Mouse (Mus musculus): ENCODE measurements around the gene Usp24. TPM values are rescaled to one million over a fixed set of nuclear protein-coding genes. Genes with fewer than 3 reads are reported as not detected.

The Usp24 gene
- polyA plus RNA-seq, 1 experiment from 2014 or later: 9.1 TPM

DNA sequence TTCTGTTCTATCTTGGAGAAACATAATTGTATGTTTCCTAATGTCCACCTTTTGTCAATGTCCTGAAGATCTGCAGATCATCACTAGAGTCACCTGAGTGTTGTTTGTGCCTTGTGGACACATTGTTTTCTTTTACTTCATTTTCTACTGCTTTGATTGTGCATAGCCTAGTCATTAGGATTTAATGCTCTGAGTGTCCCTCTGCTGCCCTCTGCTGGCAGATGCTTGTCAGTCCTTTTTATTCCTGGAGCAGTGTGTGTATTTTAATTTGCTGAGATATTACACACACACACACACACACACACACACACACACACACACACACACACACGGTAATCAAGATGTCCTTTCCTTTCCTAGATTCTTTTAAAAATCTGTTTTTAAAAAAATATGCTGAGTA is 59.8 kb downstream of the Usp24 start:
- no peak overlapping the region for H3K9ac ChIP-seq
- no peak for ATAC-seq (ENCODE audit: insufficient number of reproducible peaks, insufficient read depth, low FRiP score, low TSS enrichment, low read depth)
- no peak overlapping the region for H3K4me2 ChIP-seq
- H3K36me3 ChIP-seq: peaks cover 65% of the 10 kb centered on the region
- H3K4me3 ChIP-seq: no peak overlapping the region
- 54% methylated on average over 1 of the region's 1 CpGs for WGBS
- H3K4me1 ChIP-seq: no peaks in the 10 kb centered on the region
- no peaks in the 10 kb centered on the region for H3K27me3 ChIP-seq
- no peaks in the 10 kb centered on the region for H3K9me3 ChIP-seq
- no peak overlapping the region for H3K27ac ChIP-seq

DNA sequence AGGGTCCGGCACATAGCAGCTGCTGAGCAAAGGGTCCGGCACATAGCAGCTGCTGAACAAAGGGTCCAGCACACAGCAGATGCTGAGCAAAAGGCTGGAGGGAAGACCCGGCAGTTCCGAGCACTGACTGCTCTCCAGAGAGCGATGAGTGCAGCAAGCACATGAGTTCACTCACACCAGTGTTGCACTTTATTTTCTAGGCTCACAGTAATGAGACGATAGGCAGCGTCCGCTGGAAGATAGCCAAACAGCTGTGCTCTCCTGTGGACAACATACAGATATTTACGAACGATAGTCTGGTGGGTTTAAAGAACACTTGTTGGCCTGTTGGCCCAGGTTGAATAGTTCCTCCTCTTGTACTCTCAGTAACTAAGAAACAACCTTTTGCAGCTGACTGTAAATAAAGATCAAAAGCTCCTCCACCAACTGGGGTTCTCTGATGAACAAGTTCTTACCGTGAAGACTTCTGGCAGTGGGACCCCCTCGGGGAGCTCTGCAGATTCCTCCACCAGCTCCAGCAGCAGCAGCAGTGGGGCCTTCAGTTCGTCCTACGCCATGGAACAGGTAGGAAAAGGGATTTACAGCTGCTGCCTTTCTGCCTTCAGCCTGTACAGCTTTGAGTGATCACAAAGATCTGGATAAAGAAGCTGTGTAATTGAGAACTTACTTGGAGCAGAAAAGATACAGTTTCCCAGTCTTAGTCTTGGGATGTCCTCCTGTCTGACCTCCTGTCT is 63.0 kb downstream of the Usp24 start:
- Histone ChIP-seq H3K9me3 (no peaks in the 10 kb centered on the region), H3K9ac (no peak overlapping the region), H3K36me3 (peaks cover 64% of the 10 kb centered on the region), H3K27ac (no peak overlapping the region), H3K4me1 (no peaks in the 10 kb centered on the region), H3K4me2 (no peak overlapping the region), H3K27me3 (no peaks in the 10 kb centered on the region), H3K4me3 (no peak overlapping the region)
- no peak for ATAC-seq (ENCODE audit: insufficient number of reproducible peaks, insufficient read depth, low FRiP score, low TSS enrichment, low read depth)
- 72% methylated on average over 14 of the region's 14 CpGs for WGBS

DNA sequence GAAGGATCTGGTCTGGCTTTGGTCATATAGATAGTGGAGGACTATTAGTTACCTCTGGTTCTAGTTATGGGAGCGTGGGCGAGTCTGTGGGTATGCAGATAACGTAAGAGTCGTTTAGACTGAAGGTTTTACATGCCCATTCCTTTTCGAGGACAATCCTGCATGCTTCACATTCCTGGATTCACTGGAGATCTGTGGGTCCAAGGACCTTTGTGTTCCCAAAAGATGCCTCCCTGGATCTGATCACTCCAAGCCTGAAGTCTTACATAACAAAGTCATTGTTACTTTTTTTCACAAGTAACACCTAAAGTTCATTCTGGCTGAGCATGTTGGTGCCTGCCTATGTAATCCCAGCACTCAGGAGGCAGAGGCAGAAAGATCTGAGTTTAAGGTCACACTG is 65.1 kb downstream of the Usp24 start:
- peaks cover 74% of the 10 kb centered on the region for H3K36me3 ChIP-seq
- no peak overlapping the region for H3K4me2 ChIP-seq
- H3K9me3 ChIP-seq: no peaks in the 10 kb centered on the region
- WGBS: 81% methylated on average over 5 of the region's 5 CpGs
- no peaks in the 10 kb centered on the region for H3K4me1 ChIP-seq
- ATAC-seq (ENCODE audit: insufficient number of reproducible peaks, insufficient read depth, low FRiP score, low TSS enrichment, low read depth): no peak
- no peak overlapping the region for H3K4me3 ChIP-seq
- H3K27ac ChIP-seq: no peak overlapping the region
- H3K27me3 ChIP-seq: no peaks in the 10 kb centered on the region
- no peak overlapping the region for H3K9ac ChIP-seq

DNA sequence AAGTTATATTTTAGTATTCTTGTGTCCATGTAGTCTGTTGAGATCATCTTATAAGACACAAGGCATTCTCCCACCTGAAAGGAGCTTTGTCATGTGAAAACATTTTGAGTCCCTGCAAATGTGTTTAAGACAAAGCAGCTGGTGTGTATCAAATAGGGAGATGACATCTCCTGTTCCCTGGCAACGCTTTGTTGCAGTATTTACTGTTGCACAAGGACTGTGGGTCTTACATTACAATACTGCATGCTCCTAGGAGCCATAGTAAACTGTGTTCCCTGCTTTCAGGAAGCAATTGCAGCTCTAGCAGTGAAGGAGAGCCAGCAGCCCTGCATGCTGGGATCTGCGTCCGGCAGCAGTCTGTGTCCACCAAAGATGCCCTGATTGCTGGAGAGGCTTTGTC is 73.9 kb downstream of the Usp24 start:
- Histone ChIP-seq H3K4me3 (no peak overlapping the region), H3K9ac (no peak overlapping the region), H3K27me3 (no peaks in the 10 kb centered on the region), H3K4me1 (no peaks in the 10 kb centered on the region), H3K36me3 (peaks cover 71% of the 10 kb centered on the region), H3K27ac (no peak overlapping the region), H3K4me2 (no peak overlapping the region), H3K9me3 (no peaks in the 10 kb centered on the region)
- ATAC-seq (ENCODE audit: insufficient number of reproducible peaks, insufficient read depth, low FRiP score, low TSS enrichment, low read depth): no peak
- WGBS: 84% methylated on average over 3 of the region's 3 CpGs

DNA sequence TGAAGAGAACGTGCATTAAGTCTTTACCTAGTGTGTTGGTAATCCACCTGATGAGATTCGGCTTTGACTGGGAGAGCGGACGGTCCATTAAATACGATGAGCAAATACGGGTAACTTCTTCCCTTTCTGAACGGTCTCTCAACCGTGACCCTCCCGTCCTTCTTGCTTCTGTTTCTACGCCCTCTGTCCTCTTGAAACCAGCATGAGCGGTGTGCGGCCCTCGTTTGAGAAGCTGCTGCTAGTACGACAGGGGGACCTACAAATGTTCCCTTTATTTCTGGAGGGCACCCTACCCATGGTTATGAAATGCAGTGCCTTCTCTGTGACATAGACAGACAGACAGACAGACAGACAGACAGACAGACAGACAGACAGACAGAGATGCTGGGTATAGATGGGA is 93.6 kb downstream of the Usp24 start:
- Histone ChIP-seq H3K36me3 (peaks cover 81% of the 10 kb centered on the region), H3K9me3 (no peaks in the 10 kb centered on the region), H3K27ac (no peak overlapping the region), H3K4me1 (no peaks in the 10 kb centered on the region), H3K4me2 (no peak overlapping the region), H3K27me3 (no peaks in the 10 kb centered on the region), H3K9ac (no peak overlapping the region), H3K4me3 (no peak overlapping the region)
- WGBS: 95% methylated on average over 14 of the region's 14 CpGs
- ATAC-seq (ENCODE audit: insufficient number of reproducible peaks, insufficient read depth, low FRiP score, low TSS enrichment, low read depth): no peak

DNA sequence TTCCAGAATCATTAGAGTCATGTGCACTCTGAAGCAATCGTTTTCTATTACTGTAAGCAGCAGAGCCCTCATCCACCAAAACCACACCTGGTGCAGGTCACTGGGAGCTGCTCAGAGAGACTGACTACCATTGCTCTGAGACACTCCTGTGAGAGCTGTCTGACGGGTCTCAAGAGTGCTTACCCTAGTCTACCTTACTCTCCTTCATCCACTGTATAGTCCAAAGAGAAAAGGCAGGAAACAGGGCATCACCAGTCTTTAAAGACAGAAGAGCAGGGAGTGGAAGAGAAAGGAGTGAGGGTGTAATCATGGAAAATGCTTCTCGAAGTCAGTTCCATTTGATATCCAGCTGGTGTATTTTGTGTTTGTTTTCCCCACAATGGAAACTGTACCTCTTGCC is 103.2 kb downstream of the Usp24 start:
- H3K9me3 ChIP-seq: no peaks in the 10 kb centered on the region
- no peaks in the 10 kb centered on the region for H3K4me1 ChIP-seq
- no peak for ATAC-seq (ENCODE audit: insufficient number of reproducible peaks, insufficient read depth, low FRiP score, low TSS enrichment, low read depth)
- no peaks in the 10 kb centered on the region for H3K27me3 ChIP-seq
- H3K4me3 ChIP-seq: no peak overlapping the region
- 88% methylated on average over 3 of the region's 3 CpGs for WGBS
- no peak overlapping the region for H3K4me2 ChIP-seq
- no peak overlapping the region for H3K27ac ChIP-seq
- no peak overlapping the region for H3K9ac ChIP-seq
- peaks cover 79% of the 10 kb centered on the region for H3K36me3 ChIP-seq

DNA sequence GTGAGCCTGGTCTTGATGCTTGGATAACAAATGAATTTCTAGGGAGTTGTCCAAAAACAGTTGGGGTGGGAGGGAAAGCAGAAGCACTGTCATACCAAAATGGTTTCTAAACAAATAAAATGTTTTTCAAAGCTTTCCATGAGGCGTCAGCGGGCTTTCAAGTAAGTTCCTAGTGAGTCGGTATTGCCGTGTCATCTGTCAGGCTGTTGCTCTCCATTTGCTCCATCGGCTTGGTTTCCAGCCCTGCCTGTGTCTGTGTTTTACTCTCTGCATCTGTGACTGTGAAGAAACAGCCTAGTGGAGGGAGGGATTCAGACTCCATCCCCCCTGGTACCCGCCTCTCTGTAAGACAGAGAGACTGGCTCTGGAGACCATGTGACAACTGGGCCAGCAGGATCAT is 103.8 kb downstream of the Usp24 start:
- Histone ChIP-seq H3K4me2 (no peak overlapping the region), H3K4me1 (no peaks in the 10 kb centered on the region), H3K9ac (no peak overlapping the region), H3K9me3 (no peaks in the 10 kb centered on the region), H3K4me3 (no peak overlapping the region), H3K36me3 (peaks cover 79% of the 10 kb centered on the region), H3K27me3 (no peaks in the 10 kb centered on the region), H3K27ac (no peak overlapping the region)
- WGBS: 88% methylated on average over 6 of the region's 6 CpGs
- no peak for ATAC-seq (ENCODE audit: insufficient number of reproducible peaks, insufficient read depth, low FRiP score, low TSS enrichment, low read depth)

DNA sequence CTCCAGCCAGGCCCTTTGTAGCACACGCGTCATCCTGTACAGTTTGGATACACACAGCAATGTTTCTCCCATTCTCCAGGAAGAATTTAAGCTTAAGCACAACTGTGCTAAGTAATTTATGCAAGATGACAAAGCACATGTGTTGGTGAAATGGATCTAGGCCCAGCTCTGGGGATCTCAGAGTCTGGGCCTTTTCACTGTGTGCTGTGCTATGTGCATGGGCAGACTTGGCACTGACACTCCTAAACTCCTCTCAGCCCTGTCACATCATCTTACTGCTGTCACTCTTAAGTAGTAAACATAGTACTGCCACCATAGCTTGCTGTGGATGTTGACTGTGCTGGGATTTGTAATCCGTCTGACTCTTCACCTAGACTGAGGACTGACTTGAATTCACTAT is 106.6 kb downstream of the Usp24 start:
- Histone ChIP-seq H3K27ac (no peak overlapping the region), H3K36me3 (peaks cover 77% of the 10 kb centered on the region), H3K4me1 (no peaks in the 10 kb centered on the region), H3K4me2 (no peak overlapping the region), H3K9ac (no peak overlapping the region), H3K4me3 (no peak overlapping the region), H3K27me3 (no peaks in the 10 kb centered on the region), H3K9me3 (no peaks in the 10 kb centered on the region)
- ATAC-seq (ENCODE audit: insufficient number of reproducible peaks, insufficient read depth, low FRiP score, low TSS enrichment, low read depth): no peak
- 95% methylated on average over 3 of the region's 3 CpGs for WGBS

DNA sequence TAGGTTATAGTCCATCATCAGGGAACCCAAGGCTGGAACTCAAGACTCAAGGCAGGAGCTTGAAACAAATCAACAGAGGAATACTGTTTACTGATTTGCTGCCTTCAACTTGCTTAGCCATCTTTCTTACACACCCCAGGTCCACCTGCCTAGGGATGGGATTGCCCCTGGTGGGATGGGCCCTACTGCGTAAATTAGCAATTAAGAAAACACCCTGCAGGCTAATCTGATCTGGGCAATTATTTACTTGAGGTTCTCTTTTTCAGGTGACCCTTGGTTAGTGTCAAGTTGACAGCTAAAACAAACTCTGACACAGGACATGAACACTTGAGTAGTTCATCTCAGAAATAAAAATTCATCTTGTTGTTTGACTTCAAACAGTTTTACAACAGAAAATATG is 108.5 kb downstream of the Usp24 start:
- no peak for ATAC-seq (ENCODE audit: insufficient number of reproducible peaks, insufficient read depth, low FRiP score, low TSS enrichment, low read depth)
- Histone ChIP-seq H3K4me1 (no peaks in the 10 kb centered on the region), H3K27ac (no peak overlapping the region), H3K4me3 (no peak overlapping the region), H3K9ac (no peak overlapping the region), H3K9me3 (no peaks in the 10 kb centered on the region), H3K36me3 (peaks cover 77% of the 10 kb centered on the region), H3K4me2 (no peak overlapping the region), H3K27me3 (no peaks in the 10 kb centered on the region)
- WGBS: 78% methylated on average over 1 of the region's 1 CpGs

DNA sequence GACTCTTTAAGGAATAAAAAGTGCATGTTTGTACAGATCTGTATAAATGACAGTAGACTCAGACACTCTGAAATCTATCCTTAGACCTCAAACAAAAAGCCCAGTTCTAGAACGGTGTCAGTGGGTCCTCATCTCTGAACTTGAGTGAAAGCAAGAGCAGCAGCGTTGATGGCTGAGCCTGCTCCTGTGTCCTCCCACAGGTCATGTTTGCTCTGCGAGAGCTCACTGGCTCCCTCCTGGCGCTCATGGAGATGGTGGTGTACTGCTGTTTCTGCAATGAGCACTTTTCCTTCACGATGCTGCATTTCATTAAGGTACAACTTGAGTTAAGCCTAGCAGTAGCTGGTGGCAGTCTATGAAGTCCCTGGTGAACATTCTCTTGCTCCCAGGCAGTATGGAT is 110.3 kb downstream of the Usp24 start:
- H3K27ac ChIP-seq: no peak overlapping the region
- no peak overlapping the region for H3K4me3 ChIP-seq
- H3K9ac ChIP-seq: no peak overlapping the region
- no peak for ATAC-seq (ENCODE audit: insufficient number of reproducible peaks, insufficient read depth, low FRiP score, low TSS enrichment, low read depth)
- no peak overlapping the region for H3K4me2 ChIP-seq
- WGBS: 63% methylated on average over 5 of the region's 5 CpGs
- H3K36me3 ChIP-seq: peaks cover 79% of the 10 kb centered on the region
- no peaks in the 10 kb centered on the region for H3K4me1 ChIP-seq
- no peaks in the 10 kb centered on the region for H3K27me3 ChIP-seq
- no peaks in the 10 kb centered on the region for H3K9me3 ChIP-seq

DNA sequence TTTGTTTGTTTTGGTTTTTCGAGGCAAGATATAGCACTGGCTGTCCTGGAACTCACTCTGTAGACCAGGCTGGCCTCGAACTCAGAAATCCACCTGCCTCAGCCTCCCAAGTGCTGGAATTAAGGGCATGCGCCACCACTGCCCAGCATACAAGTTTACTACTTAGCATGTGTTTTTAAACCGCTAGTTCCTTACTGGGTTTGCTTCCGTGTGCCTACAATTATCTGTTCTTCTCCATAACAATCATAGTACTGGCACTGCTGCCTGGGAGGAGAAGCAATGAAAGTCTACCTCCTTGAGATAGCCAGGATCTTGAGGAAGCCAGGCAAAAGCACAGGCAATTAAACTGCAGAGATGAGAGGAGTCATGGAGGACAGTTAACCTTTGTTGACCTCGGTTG is 112.6 kb downstream of the Usp24 start:
- 90% methylated on average over 6 of the region's 6 CpGs for WGBS
- Histone ChIP-seq H3K4me3 (no peak overlapping the region), H3K9me3 (no peaks in the 10 kb centered on the region), H3K36me3 (peaks cover 81% of the 10 kb centered on the region), H3K9ac (no peak overlapping the region), H3K27me3 (no peaks in the 10 kb centered on the region), H3K4me1 (no peaks in the 10 kb centered on the region), H3K4me2 (no peak overlapping the region), H3K27ac (no peak overlapping the region)
- no peak for ATAC-seq (ENCODE audit: insufficient number of reproducible peaks, insufficient read depth, low FRiP score, low TSS enrichment, low read depth)

DNA sequence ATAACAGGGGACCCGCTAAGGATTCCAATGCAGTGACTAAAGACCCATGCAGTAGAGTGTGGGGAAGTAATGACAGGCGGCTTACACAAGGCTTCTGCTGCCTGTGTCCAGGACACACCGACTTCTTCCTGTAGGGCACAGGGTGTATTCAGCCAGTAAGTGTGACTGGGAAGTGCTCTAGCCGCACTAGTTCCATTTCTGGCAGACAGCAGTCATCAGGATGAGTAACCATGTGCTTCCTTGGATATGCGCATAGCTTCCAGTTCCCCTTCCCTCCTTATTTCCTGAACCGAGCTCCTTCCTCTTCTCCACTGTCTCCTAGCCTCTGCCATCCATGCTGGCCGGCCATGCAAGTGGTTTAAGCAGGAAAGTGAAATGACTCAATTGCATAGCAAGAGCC is 113.1 kb downstream of the Usp24 start:
- Histone ChIP-seq H3K4me3 (no peak overlapping the region), H3K36me3 (peaks cover 83% of the 10 kb centered on the region), H3K9me3 (no peaks in the 10 kb centered on the region), H3K4me2 (no peak overlapping the region), H3K27ac (no peak overlapping the region), H3K9ac (no peak overlapping the region), H3K4me1 (no peaks in the 10 kb centered on the region), H3K27me3 (no peaks in the 10 kb centered on the region)
- WGBS: 90% methylated on average over 7 of the region's 7 CpGs
- ATAC-seq (ENCODE audit: insufficient number of reproducible peaks, insufficient read depth, low FRiP score, low TSS enrichment, low read depth): no peak
